Mouse (Mus musculus) mature B cell (primary cell): ENCODE results near the gene Zfp735.

Experiments used
- in situ Hi-C: fragments of 300-500 bp; cut with MboI; formaldehyde crosslinking; loops from 2 replicates; pipeline ENCODE4 v1.14.3; 2019

Gene Zfp735

GRCm38 (mm10) chr11:73688478-73688877 is at the start of gene Zfp735:
TSS of gene Zfp735 (plus strand) at chr11:73688778.
- in situ Hi-C loops = no loop called here

GRCm38 (mm10) chr11:73759115-73759514 is 70.5 kb downstream of the Zfp735 start:
- in situ Hi-C loops = no loop called here
